Mouse (Mus musculus): ENCODE data around the gene Trim21.

Gene Trim21

GRCm38 (mm10) chr7:102564999-102565997 lies at the start of gene Trim21:
Gene Trim21, minus strand, starts transcription at chr7:102565486.
- peak; percentile 91 for DNase-seq

GRCm38 (mm10) chr7:102597378-102598031 lies 32.2 kb upstream of the Trim21 start, which contains the start of gene Olfr552:
Gene Olfr552, plus strand, starts transcription at chr7:102597770.
- no peak for DNase-seq

GRCm38 (mm10) chr7:102591786-102592185 lies 26.5 kb upstream of the Trim21 start, which contains the start of gene Olfr551:
Gene Olfr551, minus strand, starts transcription at chr7:102591886.
- no peak for DNase-seq

GRCm38 (mm10) chr7:102575998-102576397 lies 10.7 kb upstream of the Trim21 start:
- no peak for DNase-seq

GRCm38 (mm10) chr7:102573174-102573830 lies 8.0 kb upstream of the Trim21 start:
- no peak for DNase-seq

GRCm38 (mm10) chr7:102571142-102571541 lies 5.9 kb upstream of the Trim21 start, which contains the start of gene Olfr550:
Gene Olfr550, plus strand, starts transcription at chr7:102571442.
- DNase-seq: no peak

GRCm38 (mm10) chr7:102566219-102566618 lies 933 bp upstream of the Trim21 start:
- no peak for DNase-seq

GRCm38 (mm10) chr7:102553279-102553678 lies 12.0 kb downstream of the Trim21 start:
- no peak for DNase-seq

- no peak for DNase-seq
Measured at GRCm38 (mm10) chr7:102549570-102549969, 15.7 kb downstream of the Trim21 start, which contains the start of gene Olfr549. Gene Olfr549, plus strand, starts transcription at chr7:102549870.

GRCm38 (mm10) chr7:102541251-102541650 lies 24.0 kb downstream of the Trim21 start:
- no peak for DNase-seq

GRCm38 (mm10) chr7:102540596-102540995 lies 24.7 kb downstream of the Trim21 start, which contains the start of gene Olfr548-ps1:
Gene Olfr548-ps1, plus strand, starts transcription at chr7:102540896.
- no peak for DNase-seq

- DNase-seq: no peak
Measured at GRCm38 (mm10) chr7:102534449-102534848, 30.8 kb downstream of the Trim21 start, which contains the start of gene Olfr547. Gene Olfr547, plus strand, starts transcription at chr7:102534749.

- DNase-seq: no peak
Measured at GRCm38 (mm10) chr7:102529052-102529451, 36.2 kb downstream of the Trim21 start.

GRCm38 (mm10) chr7:102517051-102517335 lies 48.3 kb downstream of the Trim21 start:
- DNase-seq: no peak

GRCm38 (mm10) chr7:102516261-102517050 lies 48.8 kb downstream of the Trim21 start:
- no peak for DNase-seq

GRCm38 (mm10) chr7:102514144-102514543 lies 51.1 kb downstream of the Trim21 start:
- no peak for DNase-seq

- peak; percentile 86 for DNase-seq
Measured at GRCm38 (mm10) chr7:102512814-102513435, 52.4 kb downstream of the Trim21 start.

- DNase-seq: no peak
Measured at GRCm38 (mm10) chr7:102511927-102512326, 53.4 kb downstream of the Trim21 start.

GRCm38 (mm10) chr7:102509726-102510125 lies 55.6 kb downstream of the Trim21 start:
- DNase-seq: no peak

- no peak for DNase-seq
Measured at GRCm38 (mm10) chr7:102508666-102509065, 56.6 kb downstream of the Trim21 start.

- no peak for DNase-seq
Measured at GRCm38 (mm10) chr7:102508066-102508465, 57.2 kb downstream of the Trim21 start.
